In the genomic region with DNA sequence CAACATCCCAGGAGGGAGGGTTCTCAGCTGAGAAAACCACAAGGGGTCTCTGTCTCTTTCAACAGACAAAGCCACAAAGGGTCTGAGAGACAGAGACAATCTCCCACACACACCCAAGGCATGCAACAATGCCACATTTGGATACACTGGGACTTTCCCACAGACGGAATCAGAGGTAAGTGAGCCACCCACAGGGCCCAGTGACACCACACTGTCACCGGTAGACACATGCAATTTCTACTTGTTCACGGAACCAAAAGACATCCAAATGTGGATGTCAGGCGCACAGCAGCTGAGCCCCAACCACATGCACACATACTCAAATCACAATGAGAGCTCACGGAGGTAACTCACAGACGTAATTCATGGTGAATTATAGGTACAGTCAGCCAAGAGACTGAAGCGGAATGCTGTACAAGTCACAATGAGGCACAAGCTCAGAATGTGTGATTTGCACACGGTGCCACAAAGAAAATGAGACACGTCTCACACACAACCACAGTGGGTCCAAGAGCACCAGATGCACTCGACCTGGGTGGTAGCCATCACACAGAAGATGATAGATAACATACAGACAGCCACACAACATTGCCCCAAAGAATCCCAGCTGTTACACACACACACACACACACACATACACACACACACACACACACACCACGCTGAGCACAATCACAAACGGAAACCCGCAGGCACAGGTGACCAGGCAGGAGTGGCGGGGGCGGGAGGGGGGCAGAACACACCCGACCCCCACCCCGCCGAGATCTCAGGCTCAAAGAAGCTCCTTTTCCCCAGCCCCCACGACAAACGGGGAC, we compare ENCODE assay signal across 8 mouse cellular contexts. TPM values are rescaled to one million over a fixed set of nuclear protein-coding genes. Genes with fewer than 3 reads are reported as not detected.
A peak's percentile ranks its signal among the peaks of the same experiment; 100 is the strongest.
DNase-seq lines count a peak whose midpoint lies in the region; ATAC-seq and TF ChIP-seq lines count a peak whose summit lies in the region.

No protein-coding gene starts in this region.

- H3K9ac ChIP-seq in embryonic facial prominence, embryonic 12.5 days: peak overlapping the region; percentile 94
- H3K9ac ChIP-seq in intestine, embryonic 16.5 days (ENCODE audit: low read depth, low read length): peak overlapping the region; percentile 92

- H3K4me1 ChIP-seq in G1E (ENCODE audit: insufficient read depth, low read depth, low read length): peaks cover 47% of the 10 kb centered on the region
- H3K4me1 ChIP-seq in embryonic facial prominence, embryonic 12.5 days: peaks cover 32% of the 10 kb centered on the region
- peaks cover 38% of the 10 kb centered on the region for H3K4me1 ChIP-seq in intestine, embryonic 16.5 days (ENCODE audit: control insufficient read depth, insufficient read depth, low read length)

- TF ChIP-seq CTCF in layer of hippocampus, adult 2 months (conservative IDR thresholded peaks at IDR 0.05): no peak; the same call in 1 of the 2 replicates
- no peak for TF ChIP-seq CTCF in G1E (IDR thresholded peaks at IDR 0.05; ENCODE audit: low read depth, low read length)

- peaks cover 41% of the 10 kb centered on the region for H3K9me3 ChIP-seq in G1E (replicated peaks)
- no peaks in the 10 kb centered on the region for H3K9me3 ChIP-seq in embryonic facial prominence, embryonic 12.5 days
- no peaks in the 10 kb centered on the region for H3K9me3 ChIP-seq in intestine, embryonic 16.5 days (ENCODE audit: control insufficient read depth, low read length)

- DNase-seq in layer of hippocampus, adult 2 months (ENCODE audit: low spot score in 2 of 2): no peak
- DNase-seq in layer of hippocampus, adult 11-12 months (ENCODE audit: low spot score): no peak
- no peak for DNase-seq in G1E (ENCODE audit: low spot score)
- DNase-seq in neural tube, embryonic 10.5 days (ENCODE audit: extremely low spot score, low spot score): peak; percentile 58
- no peak for DNase-seq in adrenal gland, adult 2 months
- no peak for DNase-seq in kidney, postnatal 36 days

- H3K27ac ChIP-seq in layer of hippocampus, adult 2 months: peak overlapping the region; percentile 99
- H3K27ac ChIP-seq in embryonic facial prominence, embryonic 12.5 days: peak overlapping the region; percentile 95
- H3K27ac ChIP-seq in intestine, embryonic 16.5 days (ENCODE audit: low read length): peak overlapping the region; percentile 94

- H3K4me2 ChIP-seq in embryonic facial prominence, embryonic 12.5 days (replicated peaks): peak overlapping the region; percentile 81
- H3K4me2 ChIP-seq in intestine, embryonic 16.5 days (ENCODE audit: low read depth, low read length): peak overlapping the region; percentile 71

- peak overlapping the region; percentile 97 for H3K4me3 ChIP-seq in layer of hippocampus, adult 2 months
- H3K4me3 ChIP-seq in G1E (ENCODE audit: low read depth, low read length): peak overlapping the region; percentile 79
- H3K4me3 ChIP-seq in embryonic facial prominence, embryonic 12.5 days: peak overlapping the region; percentile 82
- H3K4me3 ChIP-seq in intestine, embryonic 16.5 days (ENCODE audit: low read length): peak overlapping the region; percentile 84

- peaks cover 29% of the 10 kb centered on the region for H3K36me3 ChIP-seq in G1E (replicated peaks)
- peaks cover 16% of the 10 kb centered on the region; the same call in 1 of the 2 replicates for H3K36me3 ChIP-seq in embryonic facial prominence, embryonic 12.5 days
- H3K36me3 ChIP-seq in intestine, embryonic 16.5 days (ENCODE audit: control insufficient read depth, insufficient read depth, low read length): no peaks in the 10 kb centered on the region

- no peaks in the 10 kb centered on the region for H3K27me3 ChIP-seq in G1E (ENCODE audit: insufficient read depth, low read length)
- no peaks in the 10 kb centered on the region for H3K27me3 ChIP-seq in embryonic facial prominence, embryonic 12.5 days
- H3K27me3 ChIP-seq in intestine, embryonic 16.5 days (replicated peaks; ENCODE audit: control insufficient read depth, insufficient read depth, low read length): no peaks in the 10 kb centered on the region

- no peak for ATAC-seq in G1E (ENCODE audit: extremely low read depth, insufficient number of reproducible peaks, low FRiP score, poor library complexity, severe bottlenecking)
- no peak for ATAC-seq in embryonic facial prominence, embryonic 12.5 days (ENCODE audit: insufficient number of reproducible peaks, insufficient read depth, low FRiP score, low TSS enrichment)
- no peak for ATAC-seq in intestine, embryonic 16.5 days

- 4% methylated on average over 20 of the region's 20 CpGs for WGBS in embryonic facial prominence, embryonic 12.5 days
- WGBS in intestine, embryonic 16.5 days: 11% methylated on average over 20 of the region's 20 CpGs

RNA-seq across cellular contexts. Expression of a gene that starts 5.7 kb away (rescaled TPM):
- total RNA-seq in layer of hippocampus, adult 2 months (2021): 100 to 1,000 TPM; 118 to 124 TPM
- total RNA-seq in G1E (2014; fragmentation: Nextera tagmentation): 38.4 and 52.7 TPM in 2 replicates
- 19.2 and 19.4 TPM in 2 replicates for total RNA-seq in G1E (2017)
- 56.7 and 65.4 TPM in 2 replicates for polyA plus RNA-seq in G1E (2012)
- 97.4 and 109 TPM in 2 replicates for polyA plus RNA-seq in embryonic facial prominence, embryonic 12.5 days (2016; fragmentation: Nextera tagmentation; extraction: Ambion mirVana)
- polyA plus RNA-seq in intestine, embryonic 16.5 days (2015; fragmentation: Nextera tagmentation; extraction: Ambion mirVana): 38.5 and 39.7 TPM in 2 replicates
- total RNA-seq in adrenal gland, adult 2 months (2021): 10 to 100 TPM; 38.5 to 50.1 TPM
- 208 and 246 TPM in 2 replicates for polyA plus RNA-seq in adrenal gland, adult 2 months (2012; rRNA removed)

RNA-seq across cellular contexts. Expression of a gene that starts 23.2 kb away (rescaled TPM):
- total RNA-seq in layer of hippocampus, adult 2 months (2021): 100 to 1,000 TPM; 585 to 611 TPM
- total RNA-seq in G1E (2014; fragmentation: Nextera tagmentation) (not detected in 2 replicates), G1E (2017) (not detected in 2 replicates)
- not detected in 2 replicates for polyA plus RNA-seq in G1E (2012)
- 4.5 and 5.1 TPM in 2 replicates for polyA plus RNA-seq in embryonic facial prominence, embryonic 12.5 days (2016; fragmentation: Nextera tagmentation; extraction: Ambion mirVana)
- 0.16 and 1.0 TPM in 2 replicates for polyA plus RNA-seq in intestine, embryonic 16.5 days (2015; fragmentation: Nextera tagmentation; extraction: Ambion mirVana)
- 10 to 100 TPM; 10.8 to 27.8 TPM for total RNA-seq in adrenal gland, adult 2 months (2021)
- 30.5 and 61.1 TPM in 2 replicates for polyA plus RNA-seq in adrenal gland, adult 2 months (2012; rRNA removed)

RNA-seq across cellular contexts. Expression of a gene that starts 34.9 kb away (rescaled TPM):
- 1 to 10 TPM; 2.9 to 7.1 TPM for total RNA-seq in layer of hippocampus, adult 2 months (2021)
- not detected in 2 replicates for total RNA-seq in G1E (2014; fragmentation: Nextera tagmentation)
- 0.87 TPM in 1 of 2 replicates, not detected in the other for total RNA-seq in G1E (2017)
- polyA plus RNA-seq in G1E (2012): not detected in 2 replicates
- polyA plus RNA-seq in embryonic facial prominence, embryonic 12.5 days (2016; fragmentation: Nextera tagmentation; extraction: Ambion mirVana): 3.7 and 4.2 TPM in 2 replicates
- polyA plus RNA-seq in intestine, embryonic 16.5 days (2015; fragmentation: Nextera tagmentation; extraction: Ambion mirVana): 66.4 and 73.6 TPM in 2 replicates
- 1 to 10 TPM; 1.3 to 2.6 TPM for total RNA-seq in adrenal gland, adult 2 months (2021)
- polyA plus RNA-seq in adrenal gland, adult 2 months (2012; rRNA removed): 1.2 and 2.4 TPM in 2 replicates

Comparison
In these comparisons a context has a peak if more than half of its experiments do, and no peak if none do; other contexts are left out.
1. RNA of a gene that starts 34.9 kb away (polyA plus RNA-seq): 66.4 to 73.6 TPM in intestine, embryonic 16.5 days; 3.7 to 4.2 TPM in embryonic facial prominence, embryonic 12.5 days, 1.2 to 2.4 TPM in adrenal gland, adult 2 months and not detected in G1E; every median in the first group is over 10 times any median in the second.
2. Peak in every context shown above with its lines, with median percentiles within 50 percentile points of each other: H3K27ac ChIP-seq and H3K4me3 ChIP-seq.